Mouse (Mus musculus) liver, embryonic 11.5 days (tissue): ENCODE data around the gene Rps3. TPM values are rescaled to one million over a fixed set of nuclear protein-coding genes. Genes with fewer than 3 reads are reported as not detected.
"Not testable (repeated sequence)": the region's sequence is repeated elsewhere in the genome, so short reads cannot be mapped to it uniquely, and the experiment has no call there.

Source experiments
- ATAC-seq: fragments of 200-750 bp; cut with Nextera tagmentation; replicated peaks from 2 replicates; pipeline ENCODE4 v1.8.0; 2017; ENCODE audit warnings: moderate number of reproducible peaks, mild to moderate bottlenecking, moderate TSS enrichment, moderate library complexity; ENCODE audit not compliant: low FRiP score
- DNase-seq: peaks from one replicate; pipeline ENCODE4 v3.0.0-alpha.2; 2017; ENCODE audit warnings: low spot score
- H3K27ac ChIP-seq: fragments of 300-500 bp; sonication (generic); 2 replicates; pipeline ENCODE4 v1.5.1; 2014; ENCODE audit warnings: mild to moderate bottlenecking, low read depth, low read length, control low read depth
- H3K27me3 ChIP-seq: fragments of 300-500 bp; sonication (generic); replicated peaks from 2 replicates; pipeline ENCODE4 v1.6.1; 2014; ENCODE audit warnings: low read length, mixed read lengths; ENCODE audit not compliant: control insufficient read depth, insufficient read depth
- H3K36me3 ChIP-seq: fragments of 300-500 bp; sonication (generic); 2 replicates; pipeline ENCODE4 v1.6.1; 2014; ENCODE audit warnings: mild to moderate bottlenecking, low read length, moderate library complexity, mixed read lengths; ENCODE audit not compliant: control insufficient read depth, insufficient read depth
- H3K4me1 ChIP-seq: fragments of 300-500 bp; sonication (generic); replicated peaks from 2 replicates; pipeline ENCODE4 v1.6.1; 2014; ENCODE audit warnings: low read length, mixed read lengths; ENCODE audit not compliant: control insufficient read depth, insufficient read depth
- H3K4me2 ChIP-seq: fragments of 300-500 bp; sonication (generic); 2 replicates; pipeline ENCODE4 v1.6.1; 2014; ENCODE audit warnings: mild to moderate bottlenecking, control low read depth, moderate library complexity
- H3K4me3 ChIP-seq: fragments of 300-500 bp; sonication (generic); 2 replicates; pipeline ENCODE4 v1.5.1; 2014; ENCODE audit warnings: low read depth, low read length, control low read depth
- H3K9ac ChIP-seq: fragments of 300-500 bp; sonication (generic); 2 replicates; pipeline ENCODE4 v1.6.1; 2014; ENCODE audit warnings: low read depth, low read length, control low read depth
- H3K9me3 ChIP-seq: fragments of 300-500 bp; sonication (generic); 2 replicates; pipeline ENCODE4 v1.6.1; 2016; ENCODE audit warnings: low read length, inconsistent platforms, mixed read lengths; ENCODE audit not compliant: control insufficient read depth
- WGBS: fragments of 180-500 bp; shearing (Covaris S2); extraction: QIAGEN DNeasy Blood & Tissue Kit; methylation state at CpG from one replicate; pipeline ENCODE4 v1.1.7; 2014; 5-methylcytosine and 5-hydroxymethylcytosine counted together
- polyA plus RNA-seq: library from polyadenylated mRNA; unstranded; fragments of >200 nt; fragmentation: Nextera tagmentation; extraction: Ambion mirVana; gene quantifications from 2 replicates; pipeline ENCODE4 v1.2.1, GENCODE M21; 2014

Gene Rps3
- polyA plus RNA-seq, 1 experiment from 2014 or later = 934 TPM

DNA sequence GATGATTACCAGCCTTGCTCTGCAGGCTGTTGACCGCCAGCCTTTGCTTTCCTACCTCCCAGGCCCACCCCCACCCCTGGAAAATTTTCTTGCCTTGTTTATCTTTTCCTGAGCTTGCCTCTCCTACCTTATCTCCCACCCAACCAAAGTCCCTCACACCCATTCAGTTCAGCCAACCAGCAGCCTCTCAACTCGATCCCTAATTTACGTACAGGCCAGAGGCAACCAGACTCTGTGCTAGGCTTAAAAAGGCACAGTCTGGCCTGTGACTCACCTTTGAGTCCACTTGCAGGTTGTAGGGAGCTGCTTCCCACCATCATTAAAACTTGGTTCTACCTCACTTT is 33.2 kb upstream of the Rps3 start:
- no peaks in the 10 kb centered on the region for H3K36me3 ChIP-seq
- H3K4me2 ChIP-seq = peak overlapping the region; percentile 42
- H3K9ac ChIP-seq = peak overlapping the region; percentile 38
- H3K4me1 ChIP-seq = peaks cover 20% of the 10 kb centered on the region
- DNase-seq (no peak), ATAC-seq (peak; percentile 91)
- 0 out of 2 replicates have a peak overlapping the region, but pooled peaks have one; percentile 11 for H3K4me3 ChIP-seq
- 25% methylated on average over 3 of the region's 3 CpGs for WGBS
- peak overlapping the region; percentile 76 for H3K27ac ChIP-seq
- no peaks in the 10 kb centered on the region for H3K27me3 ChIP-seq
- H3K9me3 ChIP-seq = no peaks in the 10 kb centered on the region

- Histone ChIP-seq H3K9me3 (no peaks in the 10 kb centered on the region), H3K27me3 (no peaks in the 10 kb centered on the region), H3K9ac (peak overlapping the region; percentile 38), H3K4me1 (peaks cover 20% of the 10 kb centered on the region), H3K27ac (peak overlapping the region; percentile 76), H3K4me2 (peak overlapping the region; percentile 42), H3K36me3 (no peaks in the 10 kb centered on the region), H3K4me3 (0 out of 2 replicates have a peak overlapping the region, but pooled peaks have one; percentile 11)
- peak; percentile 69 for ATAC-seq
- 60% methylated on average over 9 of the region's 9 CpGs for WGBS
- no peak for DNase-seq
These were observed 32.7 kb upstream of the Rps3 start for GRCm38 (mm10) chr7:99516092-99516813.

DNA sequence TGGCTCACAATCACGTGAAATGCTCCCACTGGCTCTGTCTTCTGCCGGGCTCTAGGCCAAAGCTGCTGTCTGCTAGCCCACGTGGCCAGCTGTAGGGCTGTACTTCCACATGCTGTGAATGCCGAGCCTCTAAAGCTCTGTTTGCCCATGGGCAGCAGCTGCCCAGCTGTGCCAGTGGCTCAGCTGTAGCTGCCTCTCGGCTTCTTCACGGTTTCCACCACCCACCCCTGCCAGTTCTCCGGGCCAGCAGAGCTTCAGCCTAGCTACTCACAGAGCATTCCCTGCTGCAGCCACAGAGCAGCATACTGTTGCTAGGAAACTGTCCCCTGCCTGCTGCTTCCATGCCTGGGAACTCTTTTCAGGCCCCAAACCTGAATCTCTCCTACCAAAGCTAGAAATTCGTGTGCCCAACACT is 26.6 kb upstream of the Rps3 start:
- Histone ChIP-seq H3K27me3 (no peaks in the 10 kb centered on the region), H3K9ac (no peak overlapping the region), H3K9me3 (no peaks in the 10 kb centered on the region), H3K4me1 (no peaks in the 10 kb centered on the region; the same call in 1 of the 2 replicates), H3K36me3 (no peaks in the 10 kb centered on the region), H3K27ac (no peak overlapping the region), H3K4me3 (no peak overlapping the region), H3K4me2 (no peak overlapping the region)
- WGBS = 36% methylated on average over 8 of the region's 8 CpGs
- ATAC-seq = no peak
- no peak for DNase-seq

GRCm38 (mm10) chr7:99508187-99508586 is 24.6 kb upstream of the Rps3 start:
- H3K36me3 ChIP-seq, H3K4me3 ChIP-seq, DNase-seq, H3K9ac ChIP-seq, H3K27ac ChIP-seq, H3K9me3 ChIP-seq, H3K27me3 ChIP-seq, H3K4me1 ChIP-seq, H3K4me2 ChIP-seq: not testable (repeated sequence)
- peak; percentile 80 for ATAC-seq
- 16% methylated on average over 2 of the region's 2 CpGs for WGBS

- DNase-seq (no peak), ATAC-seq (no peak)
- Histone ChIP-seq H3K4me3 (no peak overlapping the region), H3K36me3 (no peaks in the 10 kb centered on the region), H3K9me3 (no peaks in the 10 kb centered on the region), H3K27ac (no peak overlapping the region), H3K4me1 (peaks cover 7% of the 10 kb centered on the region), H3K27me3 (no peaks in the 10 kb centered on the region), H3K9ac (no peak overlapping the region), H3K4me2 (no peak overlapping the region)
These were observed 21.0 kb upstream of the Rps3 start for GRCm38 (mm10) chr7:99504556-99504955.

DNA sequence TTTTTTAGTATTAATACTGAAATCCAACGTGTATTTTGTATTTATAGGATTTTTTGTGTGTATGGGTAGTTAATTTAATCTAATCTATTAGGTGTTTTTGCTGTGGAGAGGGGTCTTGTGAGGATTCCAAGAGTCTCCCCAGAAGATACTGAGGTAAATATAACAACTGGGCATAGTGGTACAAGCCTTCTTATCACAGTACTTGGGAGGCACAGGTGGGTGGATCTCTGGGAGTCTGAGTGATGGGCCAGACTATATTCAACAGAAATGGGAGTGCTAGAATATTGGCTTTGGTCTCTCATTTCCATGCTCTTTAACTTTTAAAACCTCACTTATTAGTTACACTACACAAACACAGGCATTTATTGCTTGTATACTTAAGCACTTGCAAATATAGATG is 17.6 kb upstream of the Rps3 start:
- ATAC-seq (peak; percentile 85), DNase-seq (no peak)
- Histone ChIP-seq H3K27ac (0 out of 2 replicates have a peak overlapping the region, but pooled peaks have one; percentile 25), H3K9ac (no peak overlapping the region), H3K4me3 (no peak overlapping the region), H3K4me2 (no peak overlapping the region), H3K4me1 (peaks cover 7% of the 10 kb centered on the region), H3K27me3 (no peaks in the 10 kb centered on the region), H3K36me3 (no peaks in the 10 kb centered on the region), H3K9me3 (no peaks in the 10 kb centered on the region)
- 52% methylated on average over 1 of the region's 1 CpGs for WGBS

- Histone ChIP-seq H3K9me3 (no peaks in the 10 kb centered on the region), H3K27me3 (no peaks in the 10 kb centered on the region), H3K27ac (peak overlapping the region; percentile 54; the same call in 1 of the 2 replicates), H3K36me3 (no peaks in the 10 kb centered on the region), H3K4me2 (peak overlapping the region; percentile 30; the same call in 1 of the 2 replicates), H3K4me1 (peaks cover 7% of the 10 kb centered on the region), H3K4me3 (no peak overlapping the region), H3K9ac (0 out of 2 replicates have a peak overlapping the region, but pooled peaks have one; percentile 36)
- ATAC-seq = peak; percentile 85
- DNase-seq = peak; percentile 41
- 33% methylated on average over 5 of the region's 5 CpGs for WGBS
These were observed 17.1 kb upstream of the Rps3 start for GRCm38 (mm10) chr7:99500655-99501054.

- H3K9ac ChIP-seq = no peak overlapping the region
These were observed 16.7 kb upstream of the Rps3 start for GRCm38 (mm10) chr7:99500201-99500600.

GRCm38 (mm10) chr7:99499128-99499527 is 15.6 kb upstream of the Rps3 start:
- no peak overlapping the region for H3K4me3 ChIP-seq
- no peaks in the 10 kb centered on the region for H3K36me3 ChIP-seq
- H3K27me3 ChIP-seq = no peaks in the 10 kb centered on the region
- H3K4me1 ChIP-seq = peaks cover 7% of the 10 kb centered on the region
- H3K4me2 ChIP-seq = no peak overlapping the region
- no peak overlapping the region for H3K9ac ChIP-seq
- ATAC-seq (no peak), DNase-seq (no peak)
- no peaks in the 10 kb centered on the region for H3K9me3 ChIP-seq
- H3K27ac ChIP-seq = no peak overlapping the region
- 63% methylated on average over 1 of the region's 1 CpGs for WGBS

More at GRCm38 (mm10) chr7:99500201-99500600, 16.7 kb upstream of the Rps3 start:
- H3K27me3 ChIP-seq = no peaks in the 10 kb centered on the region
- no peaks in the 10 kb centered on the region for H3K9me3 ChIP-seq
- no peaks in the 10 kb centered on the region for H3K36me3 ChIP-seq
- DNase-seq (peak; percentile 75), ATAC-seq (peak; percentile 79)
- H3K4me2 ChIP-seq = no peak overlapping the region
- H3K27ac ChIP-seq = peak overlapping the region; percentile 54; the same call in 1 of the 2 replicates
- 2% methylated on average over 8 of the region's 8 CpGs for WGBS
- H3K4me1 ChIP-seq = peaks cover 7% of the 10 kb centered on the region
- H3K4me3 ChIP-seq = no peak overlapping the region
